Mouse (Mus musculus): ENCODE data around the gene Ddx60. TPM values are rescaled to one million over a fixed set of nuclear protein-coding genes. Genes with fewer than 3 reads are reported as not detected.
A peak's percentile ranks its signal among the peaks of the same experiment; 100 is the strongest.

Ddx60 gene
- 1.0 and 1.1 TPM in 2 replicates for polyA plus RNA-seq (2012; rRNA removed)

DNA sequence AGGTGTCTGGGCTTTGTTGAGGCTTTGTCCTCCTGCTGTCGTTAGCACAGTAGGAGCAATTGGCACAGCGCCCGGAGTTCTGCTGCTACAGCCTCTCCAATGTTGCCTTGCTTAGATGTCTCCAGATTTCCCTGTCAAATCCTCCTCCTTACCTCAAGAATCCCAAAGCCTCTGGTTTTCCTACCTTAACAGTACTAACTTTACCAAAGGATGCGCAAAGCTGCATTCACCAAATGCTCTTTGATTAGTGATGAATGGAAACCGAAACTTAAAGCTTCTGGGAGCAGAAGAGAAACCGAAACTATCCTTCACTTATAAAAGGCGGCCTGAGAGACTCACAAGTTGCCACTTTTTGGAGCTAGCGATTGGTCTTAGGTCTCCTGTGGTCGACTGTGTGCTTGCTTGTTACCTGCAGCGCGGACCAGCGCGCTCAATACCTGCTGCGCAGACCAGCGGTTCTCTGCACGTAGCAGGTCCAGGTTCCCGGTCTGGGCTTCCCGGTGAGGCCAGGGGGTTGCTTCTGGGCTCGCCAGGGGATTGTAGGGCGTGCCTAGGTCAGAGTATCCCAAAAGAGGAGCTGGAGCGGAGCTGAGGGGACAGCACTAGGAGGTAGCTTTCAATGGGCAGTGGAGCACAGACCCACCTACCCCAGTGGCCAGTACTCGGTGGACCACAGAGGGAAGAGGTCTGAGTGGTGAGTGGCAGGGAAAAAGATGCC, at the start of gene Ddx60:
Ddx60 (plus strand) TSS at position 311 of the 718 bp plus-strand sequence.
- TF ChIP-seq POLR2A (IDR thresholded peaks at IDR 0.05; ENCODE audit: borderline replicate concordance, extremely low read depth, low read depth, low read length) = peak; percentile 66; the same call in 1 of the 2 replicates
- no peak for TF ChIP-seq CTCF (IDR thresholded peaks at IDR 0.05; ENCODE audit: insufficient read depth, low read length)
- WGBS = 4% methylated on average over 22 of the region's 22 CpGs
- H3K4me3 ChIP-seq (replicated peaks; ENCODE audit: extremely low read depth, low read depth, low read length) = peak within 1 kb of the TSS; percentile 94
- 0 out of 2 replicates have a peak, but pooled peaks cover 3% of the 10 kb centered on the region for H3K4me1 ChIP-seq (ENCODE audit: control insufficient read depth, insufficient read depth, low read length)
- peak; percentile 65 for DNase-seq

DNA sequence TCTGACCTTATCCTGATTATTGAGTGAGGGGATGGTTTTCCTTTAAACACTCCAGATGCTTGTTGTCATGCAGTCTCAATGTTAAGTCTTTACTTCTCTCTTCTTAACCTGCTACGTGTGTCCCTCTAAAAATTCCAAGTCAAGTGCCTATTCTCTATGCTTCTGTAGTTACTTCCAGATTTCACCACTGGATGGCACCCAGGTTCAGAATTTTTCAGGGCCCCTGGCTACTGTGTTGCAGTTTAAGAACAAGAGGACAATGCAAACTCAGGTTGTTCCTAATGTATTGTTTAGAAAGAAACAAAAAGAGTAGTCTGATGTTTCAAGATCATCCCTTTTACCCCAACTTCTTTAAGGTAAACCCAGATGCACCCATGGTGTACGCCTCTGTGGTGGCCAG, 33.8 kb upstream of the Ddx60 start:
- H3K4me3 ChIP-seq (replicated peaks; ENCODE audit: extremely low read depth, low read depth, low read length) = no peak overlapping the region
- WGBS = 55% methylated on average over 2 of the region's 2 CpGs
- TF ChIP-seq CTCF (IDR thresholded peaks at IDR 0.05; ENCODE audit: insufficient read depth, low read length) (no peak), POLR2A (IDR thresholded peaks at IDR 0.05; ENCODE audit: borderline replicate concordance, extremely low read depth, low read depth, low read length) (no peak)
- peak; percentile 20 for DNase-seq
- H3K4me1 ChIP-seq (ENCODE audit: control insufficient read depth, insufficient read depth, low read length) = no peaks in the 10 kb centered on the region

DNA sequence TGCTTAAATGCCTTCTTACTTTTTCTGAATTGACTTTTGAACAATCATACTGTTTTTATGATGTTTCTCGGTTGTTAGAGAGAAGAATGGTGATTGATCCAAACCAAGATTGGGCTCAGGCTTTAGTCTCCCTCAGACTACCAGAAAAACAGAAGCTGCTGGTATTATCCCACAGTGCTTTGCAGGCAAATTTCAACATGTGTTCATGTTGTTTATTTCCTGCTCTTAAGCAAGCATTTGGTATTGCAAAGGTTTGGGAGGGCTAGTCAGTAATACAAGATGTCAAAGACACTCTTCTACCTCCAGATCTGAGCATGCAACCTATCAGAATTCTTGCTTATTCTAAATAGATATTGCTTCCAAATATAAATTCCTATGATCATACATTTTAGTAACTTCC, 31.1 kb upstream of the Ddx60 start:
- no peaks in the 10 kb centered on the region for H3K4me1 ChIP-seq (ENCODE audit: control insufficient read depth, insufficient read depth, low read length)
- no peak for DNase-seq
- no peak overlapping the region for H3K4me3 ChIP-seq (replicated peaks; ENCODE audit: extremely low read depth, low read depth, low read length)
- 86% methylated on average over 1 of the region's 1 CpGs for WGBS
- no peak for TF ChIP-seq POLR2A (IDR thresholded peaks at IDR 0.05; ENCODE audit: borderline replicate concordance, extremely low read depth, low read depth, low read length)
- no peak for TF ChIP-seq CTCF (IDR thresholded peaks at IDR 0.05; ENCODE audit: insufficient read depth, low read length)

- Histone ChIP-seq H3K4me3 (replicated peaks; ENCODE audit: extremely low read depth, low read depth, low read length) (no peak overlapping the region), H3K4me1 (ENCODE audit: control insufficient read depth, insufficient read depth, low read length) (no peaks in the 10 kb centered on the region)
- 65% methylated on average over 1 of the region's 1 CpGs for WGBS
- TF ChIP-seq POLR2A (IDR thresholded peaks at IDR 0.05; ENCODE audit: borderline replicate concordance, extremely low read depth, low read depth, low read length) = no peak
- no peak for TF ChIP-seq CTCF (IDR thresholded peaks at IDR 0.05; ENCODE audit: insufficient read depth, low read length)
- no peak for DNase-seq
These were observed 30.5 kb upstream of the Ddx60 start for GRCm38 (mm10) chr8:61897402-61897801.

- no peaks in the 10 kb centered on the region for H3K4me1 ChIP-seq (ENCODE audit: control insufficient read depth, insufficient read depth, low read length)
- no peak for TF ChIP-seq POLR2A (IDR thresholded peaks at IDR 0.05; ENCODE audit: borderline replicate concordance, extremely low read depth, low read depth, low read length)
- WGBS = 68% methylated on average over 6 of the region's 6 CpGs
- DNase-seq = no peak
- no peak overlapping the region for H3K4me3 ChIP-seq (replicated peaks; ENCODE audit: extremely low read depth, low read depth, low read length)
These were observed 26.7 kb upstream of the Ddx60 start for GRCm38 (mm10) chr8:61901028-61901717.

DNA sequence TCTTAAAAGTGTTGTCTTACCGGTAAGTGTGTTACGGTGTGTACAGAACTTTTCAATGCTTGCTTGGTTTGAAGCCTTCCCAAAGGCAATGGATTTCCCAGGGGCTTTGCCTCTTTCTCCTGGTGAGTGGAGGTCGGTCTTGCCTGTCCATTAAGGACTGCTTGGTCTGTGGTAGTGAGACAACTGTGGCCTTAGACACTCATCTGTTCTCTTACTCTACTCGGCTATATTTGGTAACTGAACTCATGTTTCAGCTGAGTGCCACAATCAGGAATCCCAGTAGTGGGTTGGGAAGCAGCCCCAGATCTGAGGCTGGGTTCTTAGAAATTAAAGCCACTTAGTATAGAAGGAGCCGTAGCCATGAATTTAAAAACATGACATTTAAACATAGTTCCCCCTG, 25.4 kb upstream of the Ddx60 start, which contains the start of gene Palld:
Palld (minus strand) TSS at position 170 of the 400 bp plus-strand sequence.
- H3K4me1 ChIP-seq (ENCODE audit: control insufficient read depth, insufficient read depth, low read length) = no peaks in the 10 kb centered on the region
- 79% methylated on average over 5 of the region's 5 CpGs for WGBS
- no peak within 1 kb of the TSS for H3K4me3 ChIP-seq (replicated peaks; ENCODE audit: extremely low read depth, low read depth, low read length)
- DNase-seq = no peak
- no peak for TF ChIP-seq CTCF (IDR thresholded peaks at IDR 0.05; ENCODE audit: insufficient read depth, low read length)

- peak; percentile 5 for DNase-seq
- no peak for TF ChIP-seq CTCF (IDR thresholded peaks at IDR 0.05; ENCODE audit: insufficient read depth, low read length)
- no peak for TF ChIP-seq POLR2A (IDR thresholded peaks at IDR 0.05; ENCODE audit: borderline replicate concordance, extremely low read depth, low read depth, low read length)
- WGBS = 21% methylated on average over 13 of the region's 13 CpGs
- H3K4me3 ChIP-seq (replicated peaks; ENCODE audit: extremely low read depth, low read depth, low read length) = no peak overlapping the region
- H3K4me1 ChIP-seq (ENCODE audit: control insufficient read depth, insufficient read depth, low read length) = no peaks in the 10 kb centered on the region
These were observed 19.3 kb upstream of the Ddx60 start for GRCm38 (mm10) chr8:61908303-61909215.

DNA sequence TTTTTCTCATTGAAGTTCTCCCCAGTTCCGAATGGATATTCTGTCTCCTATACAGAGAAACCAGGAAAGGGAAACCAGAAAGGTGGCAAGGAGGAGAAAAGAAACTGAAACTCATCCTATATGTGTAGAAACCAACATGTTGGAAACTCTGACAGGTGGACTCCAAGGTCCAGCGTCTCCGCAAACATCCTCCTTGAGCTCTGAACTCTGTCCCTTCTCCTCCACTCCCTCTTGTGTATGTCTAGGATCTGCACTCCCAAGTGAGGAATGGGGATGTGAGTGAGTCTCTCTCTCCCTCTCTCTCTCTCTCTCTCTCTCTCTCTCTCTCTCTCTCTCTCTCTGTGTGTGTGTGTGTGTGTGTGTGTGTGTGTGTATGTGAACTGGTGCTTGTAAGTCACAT, 18.6 kb upstream of the Ddx60 start:
- no peak overlapping the region for H3K4me3 ChIP-seq (replicated peaks; ENCODE audit: extremely low read depth, low read depth, low read length)
- WGBS = 73% methylated on average over 3 of the region's 3 CpGs
- no peak for DNase-seq

GRCm38 (mm10) chr8:61912817-61913216, 15.1 kb upstream of the Ddx60 start:
- DNase-seq = no peak
- Histone ChIP-seq H3K4me1 (ENCODE audit: control insufficient read depth, insufficient read depth, low read length) (no peaks in the 10 kb centered on the region), H3K4me3 (replicated peaks; ENCODE audit: extremely low read depth, low read depth, low read length) (no peak overlapping the region)
- WGBS = 94% methylated on average over 5 of the region's 5 CpGs
- TF ChIP-seq POLR2A (IDR thresholded peaks at IDR 0.05; ENCODE audit: borderline replicate concordance, extremely low read depth, low read depth, low read length) (no peak), CTCF (IDR thresholded peaks at IDR 0.05; ENCODE audit: insufficient read depth, low read length) (no peak)

More for the DNA sequence above, 18.6 kb upstream of the Ddx60 start:
- no peak for TF ChIP-seq POLR2A (IDR thresholded peaks at IDR 0.05; ENCODE audit: borderline replicate concordance, extremely low read depth, low read depth, low read length)
- no peak for TF ChIP-seq CTCF (IDR thresholded peaks at IDR 0.05; ENCODE audit: insufficient read depth, low read length)
- no peaks in the 10 kb centered on the region for H3K4me1 ChIP-seq (ENCODE audit: control insufficient read depth, insufficient read depth, low read length)
